Mouse (Mus musculus) cerebellum, adult 2 months (tissue): ENCODE measurements at regions not wholly inside any gene's neighbourhood (a gene's known extent, or its start where the extent isn't known, plus 50 kb on each side); places are given as distances from the start of the nearest gene placed in this dataset.

Source experiments
- CTCF ChIP-seq: fragments of 200-500 bp; IDR thresholded peaks from 2 replicates; pipeline ENCODE4 v1.5.1; 2011; ENCODE audit warnings: low read depth, mild to moderate bottlenecking, control low read depth, low read length, moderate library complexity, borderline replicate concordance; ENCODE audit not compliant: insufficient read depth
- POLR2A ChIP-seq: fragments of 200-500 bp; IDR thresholded peaks from 2 replicates; pipeline ENCODE4 v1.6.1; 2011; ENCODE audit warnings: low read length, control low read depth, borderline replicate concordance; ENCODE audit not compliant: insufficient read depth

DNA sequence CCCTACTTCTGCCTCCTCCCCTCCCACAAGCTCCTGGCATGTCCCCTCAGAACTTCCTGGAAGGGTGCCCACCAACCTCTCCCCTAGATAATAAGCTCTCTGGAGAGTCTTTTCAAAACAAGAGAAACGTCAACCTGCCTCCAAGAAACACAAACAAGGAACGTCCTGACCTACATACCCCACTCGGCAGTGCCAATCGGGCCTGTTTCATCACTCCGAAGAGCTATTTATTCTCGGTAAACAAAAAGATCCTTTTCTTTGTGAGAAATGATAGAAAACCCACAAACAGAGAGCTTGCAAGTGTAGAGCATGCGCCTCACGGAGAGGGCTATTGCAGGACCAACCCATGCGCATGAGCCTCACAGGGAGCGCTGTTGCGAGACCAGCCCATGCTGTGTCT lies 100.9 kb downstream of the Pdcl3 start:
- TF ChIP-seq CTCF (no peak), POLR2A (no peak)
